Mouse (Mus musculus) C2C12 (cell line): ENCODE results near the gene Mfsd13b. TPM values are rescaled to one million over a fixed set of nuclear protein-coding genes. Genes with fewer than 3 reads are reported as not detected.

Experiments used
- H3K27me3 ChIP-seq: one replicate; pipeline ENCODE4 v1.6.1; 2011; ENCODE audit not compliant: control insufficient read depth, insufficient read depth, insufficient read length
- H3K36me3 ChIP-seq: one replicate; pipeline ENCODE4 v1.6.1; 2011; ENCODE audit not compliant: control insufficient read depth, insufficient read depth
- H3K4me3 ChIP-seq: one replicate; pipeline ENCODE4 v1.5.1; 2011; ENCODE audit warnings: mild to moderate bottlenecking, control low read depth; ENCODE audit not compliant: poor library complexity, insufficient read depth, severe bottlenecking
- H3K79me2 ChIP-seq: one replicate; pipeline ENCODE4 v1.6.1; 2011; ENCODE audit not compliant: control insufficient read depth, insufficient read depth
- H3K79me3 ChIP-seq: one replicate; pipeline ENCODE4 v1.6.1; 2011; ENCODE audit warnings: low read depth, control low read depth
- H3ac ChIP-seq: one replicate; pipeline ENCODE3; 2011; ENCODE audit warnings: low read depth; ENCODE audit not compliant: control insufficient read depth, insufficient read length
- CEBPB ChIP-seq: IDR thresholded peaks from one replicate; pipeline ENCODE4 v1.6.1; 2011; ENCODE audit warnings: low read depth, mild to moderate bottlenecking, control low read depth, moderate library complexity
- CTCF ChIP-seq: IDR thresholded peaks from one replicate; pipeline ENCODE4 v1.5.1; 2011; ENCODE audit not compliant: control insufficient read depth, insufficient read depth, insufficient read length
- FOSL1 ChIP-seq: IDR thresholded peaks from one replicate; pipeline ENCODE4 v1.8.0; 2011; ENCODE audit warnings: mild to moderate bottlenecking, low read length; ENCODE audit not compliant: poor library complexity, insufficient read depth, severe bottlenecking
- MAX ChIP-seq: IDR thresholded peaks from one replicate; pipeline ENCODE4 v1.6.1; 2011; ENCODE audit warnings: mild to moderate bottlenecking, control low read depth
- MYOD1 ChIP-seq: IDR thresholded peaks from one replicate; pipeline ENCODE4 v1.6.1; 2011; ENCODE audit warnings: low read depth; ENCODE audit not compliant: control insufficient read depth, insufficient read length
- MYOG ChIP-seq: IDR thresholded peaks from one replicate; pipeline ENCODE4 v1.6.1; 2011; ENCODE audit not compliant: control insufficient read depth, insufficient read length; ENCODE audit errors: extremely low read depth
- USF1 ChIP-seq: IDR thresholded peaks from one replicate; pipeline ENCODE4 v1.6.1; 2011; ENCODE audit warnings: low read depth, mild to moderate bottlenecking, control low read depth, moderate library complexity
- polyA plus RNA-seq: library from polyadenylated mRNA; unstranded; fragments of >200 nt; fragmentation: generic; extraction: Trizol; gene quantifications from one replicate; pipeline ENCODE4 v1.2.1, GENCODE M21; 2012; ENCODE audit warnings: missing spikeins

Mfsd13b gene
- polyA plus RNA-seq, 1 experiment, result not detected

GRCm38 (mm10) chr7:121043004-121043403, 60.7 kb downstream of the Mfsd13b start:
- H3K36me3 ChIP-seq, result no peaks in the 10 kb centered on the region
- TF ChIP-seq USF1, result no peak
- no peak for TF ChIP-seq CTCF
- no peak for TF ChIP-seq MAX
- TF ChIP-seq CEBPB, result no peak
- no peak for TF ChIP-seq MYOG
- no peak for TF ChIP-seq FOSL1
- no peak for TF ChIP-seq MYOD1

DNA sequence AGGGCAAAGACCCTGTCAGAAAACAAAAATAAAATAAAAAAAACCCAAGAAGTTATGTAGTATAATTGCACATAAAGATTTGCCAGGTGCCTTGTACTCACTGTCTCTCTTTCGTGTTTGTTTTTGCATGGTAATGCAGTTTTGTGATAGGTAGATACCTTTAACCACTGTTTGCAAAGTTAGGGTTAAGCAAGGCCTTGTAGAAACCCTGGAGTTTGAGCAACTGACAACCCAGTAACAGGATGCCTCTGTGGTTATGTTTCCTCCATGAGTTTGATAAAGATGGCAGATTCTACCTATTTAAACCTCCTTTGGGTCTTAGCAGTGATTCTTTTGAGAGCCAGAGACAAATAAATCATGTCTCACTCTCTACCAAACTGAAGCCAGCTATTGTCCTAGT, 61.2 kb downstream of the Mfsd13b start:
- TF ChIP-seq FOSL1 (no peak), MAX (no peak), MYOD1 (no peak), CTCF (no peak), CEBPB (no peak), MYOG (no peak), USF1 (no peak)
- Histone ChIP-seq H3K27me3 (no peaks in the 10 kb centered on the region), H3K79me3 (peaks cover 86% of the 10 kb centered on the region), H3K36me3 (no peaks in the 10 kb centered on the region), H3K4me3 (no peak overlapping the region), H3K79me2 (peaks cover 100% of the 10 kb centered on the region), H3ac (no peak overlapping the region)

More at GRCm38 (mm10) chr7:121043004-121043403, 60.7 kb downstream of the Mfsd13b start:
- Histone ChIP-seq H3ac (no peak overlapping the region), H3K4me3 (no peak overlapping the region), H3K27me3 (no peaks in the 10 kb centered on the region), H3K79me3 (peaks cover 87% of the 10 kb centered on the region), H3K79me2 (peaks cover 100% of the 10 kb centered on the region)

DNA sequence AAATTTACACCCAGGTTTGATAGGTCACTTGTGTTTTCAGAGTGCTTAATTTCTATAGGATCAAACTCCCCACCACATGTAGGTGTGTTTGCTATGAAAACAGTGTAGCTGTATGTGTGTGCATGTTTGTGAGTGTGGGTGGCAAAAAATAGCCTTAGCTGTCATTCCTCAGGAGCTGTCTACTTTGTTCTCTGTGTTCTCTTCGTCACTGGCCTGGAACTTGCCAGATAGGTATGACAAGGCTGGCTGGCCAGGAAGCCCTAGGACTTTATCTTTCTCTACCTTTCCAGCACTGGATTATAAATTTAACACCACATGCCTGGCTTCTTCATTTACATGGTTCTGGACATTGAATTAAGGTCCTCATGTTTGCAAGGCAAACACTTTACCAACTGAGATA, 61.9 kb downstream of the Mfsd13b start:
- no peaks in the 10 kb centered on the region for H3K27me3 ChIP-seq
- H3K36me3 ChIP-seq, result no peaks in the 10 kb centered on the region
- no peak overlapping the region for H3ac ChIP-seq
- no peak overlapping the region for H3K4me3 ChIP-seq
- peaks cover 79% of the 10 kb centered on the region for H3K79me3 ChIP-seq
- no peak for TF ChIP-seq MAX
- TF ChIP-seq CTCF, result no peak
- TF ChIP-seq USF1, result no peak
- TF ChIP-seq CEBPB, result no peak
- no peak for TF ChIP-seq MYOG
- no peak for TF ChIP-seq FOSL1
- TF ChIP-seq MYOD1, result no peak
- H3K79me2 ChIP-seq, result peaks cover 100% of the 10 kb centered on the region

- H3K36me3 ChIP-seq, result peaks cover 2% of the 10 kb centered on the region
- TF ChIP-seq CEBPB (no peak), FOSL1 (no peak)
- peaks cover 68% of the 10 kb centered on the region for H3K79me3 ChIP-seq
- H3K4me3 ChIP-seq, result no peak overlapping the region
- H3ac ChIP-seq, result no peak overlapping the region
- H3K79me2 ChIP-seq, result peaks cover 84% of the 10 kb centered on the region
- no peaks in the 10 kb centered on the region for H3K27me3 ChIP-seq
Observed at GRCm38 (mm10) chr7:121045671-121046453, 63.6 kb downstream of the Mfsd13b start.

GRCm38 (mm10) chr7:121047624-121048023, 65.3 kb downstream of the Mfsd13b start:
- Histone ChIP-seq H3ac (no peak overlapping the region), H3K27me3 (no peaks in the 10 kb centered on the region), H3K36me3 (peaks cover 15% of the 10 kb centered on the region), H3K79me2 (peaks cover 67% of the 10 kb centered on the region), H3K79me3 (peaks cover 52% of the 10 kb centered on the region), H3K4me3 (no peak overlapping the region)
- TF ChIP-seq CTCF (no peak), CEBPB (no peak), MYOG (no peak), MAX (no peak), FOSL1 (no peak), MYOD1 (no peak), USF1 (no peak)
